Mouse (Mus musculus) brain, embryonic 14.5 days (tissue): ENCODE results near the gene Hspa2. TPM values are rescaled to one million over a fixed set of nuclear protein-coding genes. Genes with fewer than 3 reads are reported as not detected.
"Not testable (repeated sequence)": the region's sequence is repeated elsewhere in the genome, so short reads cannot be mapped to it uniquely, and the experiment has no call there.

ENCODE experiments used
- DNase-seq: peaks from one replicate; pipeline ENCODE4 v3.0.0-alpha.2; 2011; ENCODE audit warnings: low read depth
- CTCF ChIP-seq: fragments of 200-500 bp; IDR thresholded peaks from 2 replicates; pipeline ENCODE4 v1.5.1; 2012; ENCODE audit warnings: inconsistent platforms, mild to moderate bottlenecking, moderate library complexity, borderline replicate concordance; ENCODE audit not compliant: insufficient read depth, insufficient read length; ENCODE audit errors: extremely low read depth
- POLR2A ChIP-seq: fragments of 200-500 bp; IDR thresholded peaks from 2 replicates; pipeline ENCODE4 v1.6.1; 2012; ENCODE audit warnings: mild to moderate bottlenecking, inconsistent platforms, borderline replicate concordance; ENCODE audit not compliant: poor library complexity, insufficient read depth, insufficient read length, severe bottlenecking; ENCODE audit errors: extremely low read depth
- polyA plus RNA-seq: library from polyadenylated mRNA; depleted of rRNA; stranded (reverse); fragments of >200 nt; gene quantifications from 2 replicates; pipeline ENCODE4 v1.2.3, GENCODE M21; 2012; rRNA removed

The Hspa2 gene
- polyA plus RNA-seq, 1 experiment, result 5.4 TPM

DNA sequence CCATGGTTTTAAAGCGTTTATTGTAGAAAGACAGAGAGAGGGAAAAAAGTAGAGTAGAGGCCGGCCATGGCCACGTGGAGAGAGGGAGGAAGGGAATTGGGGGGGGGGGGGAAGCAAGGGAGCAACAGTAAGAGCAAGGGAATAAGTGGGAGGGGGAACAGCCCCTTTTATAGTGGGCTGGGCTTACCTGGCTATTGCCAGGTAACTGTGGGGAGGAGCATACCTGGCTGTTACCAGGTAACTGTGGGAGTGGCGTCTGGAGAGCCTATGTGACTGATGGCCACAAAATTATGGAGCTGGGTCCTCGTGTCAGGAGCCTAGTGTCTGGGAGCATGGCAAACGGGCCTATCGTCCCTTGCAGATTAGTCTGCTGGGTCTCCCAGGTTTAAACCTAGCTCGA lies 31.6 kb downstream of the Hspa2 start:
- TF ChIP-seq POLR2A (no peak), CTCF (no peak)
- DNase-seq, result no peak

DNA sequence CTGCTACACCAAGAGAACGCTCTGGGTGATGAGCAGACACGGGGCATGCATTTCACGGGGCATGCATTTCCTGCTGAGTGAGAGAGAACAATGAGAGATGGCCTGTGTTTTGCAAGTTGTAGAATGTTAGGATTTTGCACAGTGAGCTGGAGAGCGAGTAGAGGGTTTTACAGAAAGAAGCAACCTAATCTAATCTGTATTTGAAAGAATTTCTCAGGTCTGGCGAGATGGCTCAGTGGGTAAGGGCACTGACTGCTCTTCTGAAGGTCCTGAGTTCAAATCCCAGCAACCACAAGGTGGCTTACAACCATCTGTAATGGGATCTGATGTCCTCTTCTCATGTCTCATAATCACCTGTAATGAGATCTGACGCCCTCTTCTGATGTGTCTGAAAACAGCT lies 39.5 kb downstream of the Hspa2 start:
- DNase-seq, result not testable (repeated sequence)

DNA sequence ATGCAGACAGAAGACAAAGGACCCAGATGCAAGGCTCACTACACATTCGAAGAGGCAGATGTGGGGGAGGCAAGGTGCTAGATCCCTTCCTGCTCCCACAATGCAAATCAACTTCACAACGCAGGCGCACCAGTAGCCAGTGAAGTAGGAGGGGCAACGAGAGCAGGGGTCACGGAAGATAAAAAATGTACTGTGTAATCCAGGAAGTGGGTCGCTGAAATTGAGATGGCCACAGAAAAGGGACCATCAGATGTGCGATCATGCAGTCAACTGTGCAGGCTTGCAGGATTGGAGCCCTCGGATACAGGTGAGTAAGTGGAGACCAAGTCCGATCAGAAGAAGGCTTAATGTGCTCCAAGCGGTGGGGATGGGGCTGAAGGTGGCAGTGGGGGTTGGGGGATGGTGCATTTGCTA lies 40.4 kb downstream of the Hspa2 start:
- DNase-seq, result no peak
- TF ChIP-seq CTCF (no peak), POLR2A (no peak)

DNA sequence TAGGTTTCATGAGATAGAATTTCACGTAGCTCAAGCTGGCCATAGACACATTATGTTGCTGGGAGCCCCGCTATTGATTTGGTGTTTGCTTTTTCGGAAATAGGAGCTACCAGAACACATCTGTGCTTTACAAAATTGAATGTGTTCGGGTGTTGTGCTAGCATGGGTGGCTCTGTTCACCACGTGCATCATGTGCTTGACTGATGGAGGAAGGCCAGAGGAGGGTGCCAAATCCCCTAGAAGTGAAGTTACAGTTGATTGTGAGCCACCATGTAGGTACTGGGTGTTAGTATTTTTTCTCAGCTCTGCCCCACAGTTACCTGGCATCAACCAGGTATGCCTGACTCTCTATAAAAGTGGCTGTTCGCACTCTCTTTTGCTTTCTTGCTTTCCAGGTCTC lies 40.9 kb downstream of the Hspa2 start:
- DNase-seq, result no peak

DNA sequence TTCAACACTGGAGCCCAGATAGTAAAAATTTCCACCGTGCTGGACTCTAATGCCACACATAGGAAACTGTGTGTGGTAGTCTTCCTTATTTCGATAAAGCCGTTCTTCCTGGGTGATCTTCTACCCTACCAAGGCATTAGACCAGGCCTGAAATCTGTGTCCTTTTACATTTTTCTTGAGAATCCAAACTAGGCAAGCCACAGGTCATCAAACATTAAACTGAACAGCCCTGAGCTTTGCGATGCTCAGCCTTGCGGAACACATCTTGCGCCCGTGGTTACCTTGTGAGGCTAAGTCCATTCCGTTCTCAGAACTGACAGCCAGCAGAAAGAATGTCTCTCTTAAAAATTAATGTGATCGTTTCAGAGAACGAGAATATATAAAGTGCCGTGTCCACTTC lies 42.2 kb downstream of the Hspa2 start:
- TF ChIP-seq POLR2A (no peak), CTCF (no peak)
- no peak for DNase-seq

More for the DNA sequence above, 40.9 kb downstream of the Hspa2 start:
- no peak for TF ChIP-seq POLR2A
- TF ChIP-seq CTCF, result no peak

DNA sequence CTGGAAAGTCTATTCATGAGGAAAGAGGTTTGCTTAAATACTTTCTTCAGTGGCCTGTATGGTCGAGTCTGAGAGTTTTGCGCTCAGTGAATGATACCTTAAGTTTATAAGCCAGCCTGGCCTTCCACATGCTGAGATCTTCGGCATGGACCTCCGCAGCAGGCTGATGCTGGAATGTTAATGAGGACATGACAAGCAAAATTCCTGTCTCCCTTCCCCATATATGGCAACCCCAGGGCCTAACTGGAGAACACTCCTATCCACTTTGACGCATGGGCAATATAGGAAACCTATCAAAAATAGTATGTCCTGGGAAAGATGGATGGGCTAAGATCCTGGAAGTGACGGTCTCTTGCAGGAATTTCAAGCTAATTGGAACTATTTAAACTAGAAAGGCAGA lies 44.2 kb downstream of the Hspa2 start:
- no peak for TF ChIP-seq CTCF
- TF ChIP-seq POLR2A, result no peak
- no peak for DNase-seq

DNA sequence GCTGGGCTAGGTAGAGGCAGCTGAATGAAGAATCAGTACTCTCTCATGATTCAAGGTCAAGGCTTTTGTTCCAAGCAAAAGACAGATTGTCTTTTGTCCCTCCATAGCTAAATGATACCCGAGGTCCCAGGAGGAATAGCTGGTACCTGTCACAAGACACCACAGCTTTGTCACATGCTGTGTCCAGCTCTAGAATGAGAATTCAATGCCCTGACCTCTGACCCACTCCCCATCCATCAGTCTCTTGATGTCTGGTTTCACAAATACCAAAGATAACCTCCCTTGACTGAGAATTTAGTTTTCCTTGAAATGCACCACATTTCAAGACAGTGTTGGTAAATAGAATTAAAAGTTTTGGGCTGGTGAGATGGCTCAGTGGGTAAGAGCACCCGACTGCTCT lies 48.2 kb downstream of the Hspa2 start:
- DNase-seq, result no peak
- TF ChIP-seq POLR2A (no peak), CTCF (no peak)

Other genes with a start within 250 kb of the Hspa2 start
- 0.27 and 0.28 TPM in 2 replicates for gene Esr2, start 226.9 kb upstream of the Hspa2 start, polyA plus RNA-seq
- 0.04 TPM in 1 of 2 replicates, not detected in the other for gene Tex21, start 157.4 kb upstream of the Hspa2 start, polyA plus RNA-seq
- gene Mthfd1, start 148.9 kb upstream of the Hspa2 start, polyA plus RNA-seq, result 27.9 and 30.9 TPM in 2 replicates
- 4.2 and 8.5 TPM in 2 replicates for gene Akap5, start 79.3 kb upstream of the Hspa2 start, polyA plus RNA-seq
- gene Zbtb25, start 34.6 kb upstream of the Hspa2 start, polyA plus RNA-seq, result 22.3 and 24.8 TPM in 2 replicates
- gene Zbtb1, start 33.9 kb upstream of the Hspa2 start, polyA plus RNA-seq, result 3.1 and 3.4 TPM in 2 replicates
- 0.44 and 1.2 TPM in 2 replicates for gene Ppp1r36, start 13.4 kb downstream of the Hspa2 start, polyA plus RNA-seq
- gene Plekhg3, start 126.7 kb downstream of the Hspa2 start, polyA plus RNA-seq, result 3.1 and 5.2 TPM in 2 replicates